Mouse (Mus musculus): ENCODE results near the gene Wrap73. TPM values are rescaled to one million over a fixed set of nuclear protein-coding genes. Genes with fewer than 3 reads are reported as not detected.

Wrap73 gene
- polyA plus RNA-seq, 1 experiment = 18.7 TPM

DNA sequence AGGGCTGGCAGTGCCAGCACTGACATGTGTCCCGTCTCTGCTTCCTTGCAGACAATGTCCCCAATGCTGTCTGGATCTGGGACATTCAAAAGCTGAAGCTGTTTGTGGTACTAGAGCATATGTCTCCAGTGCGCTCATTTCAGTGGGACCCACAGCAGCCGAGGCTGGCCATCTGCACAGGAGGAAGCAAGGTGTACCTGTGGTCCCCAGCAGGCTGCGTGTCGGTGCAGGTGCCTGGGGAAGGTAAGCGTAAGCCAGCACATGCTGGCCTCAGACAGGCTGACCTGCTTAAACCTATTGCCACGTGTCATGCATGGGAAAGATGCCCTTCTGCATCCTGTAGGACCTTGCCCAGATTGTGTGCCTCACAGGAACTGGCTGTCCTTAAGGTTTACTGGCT is 13.9 kb downstream of the Wrap73 start:
- H3K36me3 ChIP-seq (ENCODE audit: control insufficient read depth, insufficient read depth, low read length) = no peaks in the 10 kb centered on the region
- 81% methylated on average over 7 of the region's 7 CpGs for WGBS

GRCm38 (mm10) chr4:154157970-154158662 is 15.9 kb downstream of the Wrap73 start:
- no peak overlapping the region for H3K4me3 ChIP-seq (ENCODE audit: insufficient read depth, low read depth, low read length)
- no peaks in the 10 kb centered on the region for H3K36me3 ChIP-seq (ENCODE audit: control insufficient read depth, insufficient read depth, low read length)
- TF ChIP-seq POLR2A (IDR thresholded peaks at IDR 0.05; ENCODE audit: low read depth, low read length) (no peak), CTCF (conservative IDR thresholded peaks at IDR 0.05; ENCODE audit: insufficient read depth, insufficient read length, low read depth, low read length) (no peak)
- DNase-seq = no peak
- H3K4me1 ChIP-seq (ENCODE audit: control insufficient read depth, insufficient read depth, low read length) = peaks cover 6% of the 10 kb centered on the region; the same call in 1 of the 2 replicates
- H3K27me3 ChIP-seq (replicated peaks; ENCODE audit: control insufficient read depth, insufficient read depth, low read length) = no peaks in the 10 kb centered on the region
- no peak overlapping the region for H3K27ac ChIP-seq (ENCODE audit: insufficient read depth, low read depth, low read length)
- 92% methylated on average over 14 of the region's 14 CpGs for WGBS

More for the DNA sequence above, 13.9 kb downstream of the Wrap73 start:
- Histone ChIP-seq H3K27ac (ENCODE audit: insufficient read depth, low read depth, low read length) (no peak overlapping the region), H3K4me1 (ENCODE audit: control insufficient read depth, insufficient read depth, low read length) (peaks cover 3% of the 10 kb centered on the region; the same call in 1 of the 2 replicates), H3K4me3 (ENCODE audit: insufficient read depth, low read depth, low read length) (no peak overlapping the region), H3K27me3 (replicated peaks; ENCODE audit: control insufficient read depth, insufficient read depth, low read length) (no peaks in the 10 kb centered on the region)
- peak; percentile 31 for DNase-seq
- TF ChIP-seq POLR2A (IDR thresholded peaks at IDR 0.05; ENCODE audit: low read depth, low read length) (no peak), CTCF (conservative IDR thresholded peaks at IDR 0.05; ENCODE audit: insufficient read depth, insufficient read length, low read depth, low read length) (no peak)

DNA sequence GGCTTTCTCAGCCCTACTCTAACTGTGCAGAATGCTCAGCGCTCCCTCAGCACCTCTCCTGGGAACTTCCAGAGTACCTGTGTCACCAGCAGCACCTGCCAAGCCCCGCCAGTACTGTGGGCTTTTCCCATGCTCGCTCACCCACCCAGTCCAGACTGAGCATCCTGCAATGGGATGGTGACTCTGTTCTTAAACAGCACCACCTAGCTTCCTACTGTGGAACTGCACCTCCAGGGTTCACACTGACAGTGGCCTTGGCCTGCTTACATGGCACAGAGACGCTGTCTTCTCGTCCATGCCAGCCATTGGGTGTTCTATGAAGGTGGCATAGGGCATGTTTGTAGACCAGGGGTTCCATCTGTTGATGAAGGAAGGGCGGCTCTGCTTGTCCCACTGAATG is 16.8 kb downstream of the Wrap73 start:
- Histone ChIP-seq H3K4me1 (ENCODE audit: control insufficient read depth, insufficient read depth, low read length) (peaks cover 6% of the 10 kb centered on the region; the same call in 1 of the 2 replicates), H3K27me3 (replicated peaks; ENCODE audit: control insufficient read depth, insufficient read depth, low read length) (no peaks in the 10 kb centered on the region), H3K4me3 (ENCODE audit: insufficient read depth, low read depth, low read length) (no peak overlapping the region; the same call in 1 of the 2 replicates), H3K36me3 (ENCODE audit: control insufficient read depth, insufficient read depth, low read length) (no peaks in the 10 kb centered on the region), H3K27ac (ENCODE audit: insufficient read depth, low read depth, low read length) (no peak overlapping the region)
- peak; percentile 88 for DNase-seq
- TF ChIP-seq POLR2A (IDR thresholded peaks at IDR 0.05; ENCODE audit: low read depth, low read length) (no peak), CTCF (conservative IDR thresholded peaks at IDR 0.05; ENCODE audit: insufficient read depth, insufficient read length, low read depth, low read length) (peak; percentile 97)
- 16% methylated on average over 6 of the region's 6 CpGs for WGBS

- TF ChIP-seq CTCF (conservative IDR thresholded peaks at IDR 0.05; ENCODE audit: insufficient read depth, insufficient read length, low read depth, low read length) = no peak
- no peak for TF ChIP-seq POLR2A (IDR thresholded peaks at IDR 0.05; ENCODE audit: low read depth, low read length)
- Histone ChIP-seq H3K36me3 (ENCODE audit: control insufficient read depth, insufficient read depth, low read length) (no peaks in the 10 kb centered on the region), H3K4me3 (ENCODE audit: insufficient read depth, low read depth, low read length) (peak overlapping the region; percentile 85), H3K27me3 (replicated peaks; ENCODE audit: control insufficient read depth, insufficient read depth, low read length) (no peaks in the 10 kb centered on the region), H3K27ac (ENCODE audit: insufficient read depth, low read depth, low read length) (peak overlapping the region; percentile 54), H3K4me1 (ENCODE audit: control insufficient read depth, insufficient read depth, low read length) (peaks cover 6% of the 10 kb centered on the region; the same call in 1 of the 2 replicates)
- DNase-seq = no peak
- WGBS = 1% methylated on average over 47 of the region's 47 CpGs
Observed at GRCm38 (mm10) chr4:154159961-154160537, 17.9 kb downstream of the Wrap73 start.

GRCm38 (mm10) chr4:154160538-154161390 is 18.6 kb downstream of the Wrap73 start, which contains the start of gene Tprgl:
Gene Tprgl, minus strand, starts transcription at chr4:154160666.
- TF ChIP-seq CTCF (conservative IDR thresholded peaks at IDR 0.05; ENCODE audit: insufficient read depth, insufficient read length, low read depth, low read length) (no peak), POLR2A (IDR thresholded peaks at IDR 0.05; ENCODE audit: low read depth, low read length) (peak; percentile 12)
- H3K4me1 ChIP-seq (ENCODE audit: control insufficient read depth, insufficient read depth, low read length) = peaks cover 6% of the 10 kb centered on the region; the same call in 1 of the 2 replicates
- peak within 1 kb of the TSS; percentile 67 for H3K27ac ChIP-seq (ENCODE audit: insufficient read depth, low read depth, low read length)
- H3K4me3 ChIP-seq (ENCODE audit: insufficient read depth, low read depth, low read length) = peak within 1 kb of the TSS; percentile 85
- H3K36me3 ChIP-seq (ENCODE audit: control insufficient read depth, insufficient read depth, low read length) = no peaks in the 10 kb centered on the region
- DNase-seq = peak; percentile 98
- no peaks in the 10 kb centered on the region for H3K27me3 ChIP-seq (replicated peaks; ENCODE audit: control insufficient read depth, insufficient read depth, low read length)
- WGBS = 2% methylated on average over 72 of the region's 75 CpGs

DNA sequence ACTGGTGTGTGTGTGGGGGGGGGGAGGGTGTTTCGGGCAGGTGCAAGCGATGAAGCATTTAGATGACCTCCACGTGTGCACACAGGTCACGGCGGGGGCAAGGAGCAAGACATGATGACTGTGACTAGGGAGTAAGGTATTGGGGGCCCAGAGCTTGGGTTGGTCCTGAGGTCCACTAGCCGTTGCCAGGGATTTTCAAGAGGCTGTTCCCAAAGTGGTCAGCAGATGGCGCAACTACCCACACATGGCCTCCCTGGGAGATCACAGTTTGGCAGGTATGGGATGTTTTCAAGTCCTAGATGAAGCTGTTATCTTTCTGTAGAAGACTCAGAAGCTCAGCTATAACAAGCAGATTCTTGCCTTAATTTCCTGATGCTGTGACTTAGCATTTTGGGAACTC is 21.1 kb downstream of the Wrap73 start:
- no peaks in the 10 kb centered on the region for H3K27me3 ChIP-seq (replicated peaks; ENCODE audit: control insufficient read depth, insufficient read depth, low read length)
- H3K4me3 ChIP-seq (ENCODE audit: insufficient read depth, low read depth, low read length) = no peak overlapping the region
- peaks cover 6% of the 10 kb centered on the region; the same call in 1 of the 2 replicates for H3K4me1 ChIP-seq (ENCODE audit: control insufficient read depth, insufficient read depth, low read length)
- H3K36me3 ChIP-seq (ENCODE audit: control insufficient read depth, insufficient read depth, low read length) = no peaks in the 10 kb centered on the region
- no peak overlapping the region for H3K27ac ChIP-seq (ENCODE audit: insufficient read depth, low read depth, low read length)
- no peak for TF ChIP-seq POLR2A (IDR thresholded peaks at IDR 0.05; ENCODE audit: low read depth, low read length)
- TF ChIP-seq CTCF (conservative IDR thresholded peaks at IDR 0.05; ENCODE audit: insufficient read depth, insufficient read length, low read depth, low read length) = peak; percentile 88
- 7% methylated on average over 7 of the region's 7 CpGs for WGBS
- DNase-seq = peak; percentile 70
